Mouse (Mus musculus) hindbrain, postnatal 0 days (tissue): ENCODE results near the gene Gm13283. TPM values are rescaled to one million over a fixed set of nuclear protein-coding genes. Genes with fewer than 3 reads are reported as not detected.
"Not testable (repeated sequence)": the region's sequence is repeated elsewhere in the genome, so short reads cannot be mapped to it uniquely, and the experiment has no call there.

Experiments
- ATAC-seq: fragments of 200-750 bp; cut with Nextera tagmentation; 2 replicates; pipeline ENCODE4 v1.8.0; 2017; ENCODE audit warnings: mild to moderate bottlenecking, moderate TSS enrichment, moderate library complexity
- DNase-seq: peaks from one replicate; pipeline ENCODE4 v3.0.0-alpha.2; 2015; ENCODE audit warnings: low spot score
- H3K27ac ChIP-seq: fragments of 300-500 bp; sonication (generic); 2 replicates; pipeline ENCODE4 v1.5.1; 2014; ENCODE audit warnings: mild to moderate bottlenecking
- H3K27me3 ChIP-seq: fragments of 300-500 bp; sonication (generic); 2 replicates; pipeline ENCODE4 v1.6.1; 2014; ENCODE audit warnings: low read length, mixed read lengths; ENCODE audit not compliant: insufficient read depth
- H3K36me3 ChIP-seq: fragments of 300-500 bp; sonication (generic); 2 replicates; pipeline ENCODE4 v1.6.1; 2014; ENCODE audit warnings: low read length, mixed read lengths; ENCODE audit not compliant: insufficient read depth
- H3K4me1 ChIP-seq: fragments of 300-500 bp; sonication (generic); 2 replicates; pipeline ENCODE4 v1.6.1; 2014; ENCODE audit warnings: antibody characterized with exemption, low read length, mixed read lengths; ENCODE audit not compliant: insufficient read depth
- H3K4me2 ChIP-seq: fragments of 300-500 bp; sonication (generic); 2 replicates; pipeline ENCODE4 v1.6.1; 2014; ENCODE audit warnings: low read depth, mild to moderate bottlenecking, low read length, moderate library complexity, mixed read lengths
- H3K4me3 ChIP-seq: fragments of 300-500 bp; sonication (generic); 2 replicates; pipeline ENCODE4 v1.5.1; 2014; ENCODE audit warnings: low read length
- H3K9ac ChIP-seq: fragments of 300-500 bp; sonication (generic); replicated peaks from 2 replicates; pipeline ENCODE4 v1.6.1; 2014; ENCODE audit warnings: mild to moderate bottlenecking, low read length, moderate library complexity, mixed read lengths
- H3K9me3 ChIP-seq: fragments of 300-500 bp; sonication (generic); 2 replicates; pipeline ENCODE4 v1.6.1; 2016; ENCODE audit warnings: low read length, mixed read lengths
- CTCF ChIP-seq: IDR thresholded peaks from 2 replicates; pipeline ENCODE4 v1.5.1; 2016; ENCODE audit warnings: antibody characterized with exemption, control low read depth, low read depth
- WGBS: fragments of 180-500 bp; shearing (Covaris S2); extraction: QIAGEN DNeasy Blood & Tissue Kit; methylation state at CpG from one replicate; pipeline ENCODE4 v1.1.7; 2014; 5-methylcytosine and 5-hydroxymethylcytosine counted together
- polyA plus RNA-seq: library from polyadenylated mRNA; unstranded; fragments of >200 nt; fragmentation: Nextera tagmentation; extraction: Ambion mirVana; gene quantifications from 2 replicates; pipeline ENCODE4 v1.2.1, GENCODE M21; 2015
- total RNA-seq: library from RNA; depleted of rRNA; stranded (reverse); fragments of >200 nt; gene quantifications from 2 replicates; pipeline ENCODE4 v1.2.3, GENCODE M21; 2014

Gm13283 gene
- total and polyA plus RNA-seq, 2 experiments from 2014 or later = not detected

GRCm38 (mm10) chr4:88763384-88764018 is 3.6 kb downstream of the Gm13283 start:
- not testable (repeated sequence) for H3K9ac ChIP-seq, H3K27me3 ChIP-seq, H3K36me3 ChIP-seq, H3K9me3 ChIP-seq, ATAC-seq, H3K27ac ChIP-seq, H3K4me1 ChIP-seq
- WGBS = 4% methylated on average over 21 of the region's 42 CpGs
- peak; percentile 68 for TF ChIP-seq CTCF
- H3K4me3 ChIP-seq = peak overlapping the region; percentile 25
- peak overlapping the region; percentile 48; the same call in 1 of the 2 replicates for H3K4me2 ChIP-seq
- DNase-seq = peak; percentile 70

DNA sequence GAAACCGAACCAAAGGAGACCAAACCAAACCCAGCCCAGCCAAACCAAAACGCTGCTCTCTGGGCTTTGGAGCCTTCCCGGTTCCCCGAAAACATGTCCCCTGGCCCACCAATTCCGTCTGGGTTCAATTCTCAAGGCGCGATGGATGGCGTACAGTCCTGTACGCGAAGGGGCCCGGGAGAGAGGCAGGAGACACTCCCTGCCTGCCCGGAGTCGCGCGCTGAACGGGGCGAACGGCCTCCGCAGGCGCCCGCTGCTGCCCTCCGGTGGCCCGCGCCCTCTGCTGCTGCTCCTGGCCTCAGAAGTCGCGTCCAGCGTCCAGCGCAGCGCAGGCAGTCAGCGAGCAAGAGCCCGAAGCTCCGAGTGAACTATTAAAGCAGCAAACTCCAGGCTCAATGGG is 13.6 kb downstream of the Gm13283 start, which contains the start of gene Gm13290:
Gm13290 (plus strand) TSS at position 301 of the 400 bp plus-strand sequence.
- not testable (repeated sequence) for H3K27ac ChIP-seq, H3K4me3 ChIP-seq, H3K36me3 ChIP-seq, ATAC-seq, H3K4me2 ChIP-seq, H3K9me3 ChIP-seq, H3K9ac ChIP-seq, H3K4me1 ChIP-seq, H3K27me3 ChIP-seq, DNase-seq
- WGBS = no CpG with 5 or more reads among the region's 32 CpGs

- not testable (repeated sequence) for H3K9ac ChIP-seq, H3K27me3 ChIP-seq, ATAC-seq, H3K27ac ChIP-seq, H3K4me2 ChIP-seq, H3K9me3 ChIP-seq, H3K36me3 ChIP-seq, H3K4me1 ChIP-seq, DNase-seq, H3K4me3 ChIP-seq
- no CpG with 5 or more reads among the region's 29 CpGs for WGBS
Measured at GRCm38 (mm10) chr4:88776622-88777021, 16.7 kb downstream of the Gm13283 start, which contains the start of gene Gm13289. Gm13289 (plus strand) TSS chr4:88776922.

DNA sequence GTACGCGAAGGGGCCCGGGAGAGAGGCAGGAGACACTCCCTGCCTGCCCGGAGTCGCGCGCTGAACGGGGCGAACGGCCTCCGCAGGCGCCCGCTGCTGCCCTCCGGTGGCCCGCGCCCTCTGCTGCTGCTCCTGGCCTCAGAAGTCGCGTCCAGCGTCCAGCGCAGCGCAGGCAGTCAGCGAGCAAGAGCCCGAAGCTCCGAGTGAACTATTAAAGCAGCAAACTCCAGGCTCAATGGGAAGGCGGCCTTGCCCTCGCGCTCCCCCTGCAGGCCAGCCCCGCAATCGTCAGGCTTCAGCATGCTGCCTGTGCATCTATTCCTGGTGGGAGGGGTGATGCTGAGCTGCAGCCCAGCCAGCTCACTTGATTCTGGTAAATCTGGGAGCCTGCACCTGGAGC is 19.6 kb downstream of the Gm13283 start, which contains the start of gene Gm13272:
Gm13272 (plus strand) TSS at position 301 of the 400 bp plus-strand sequence.
- H3K9me3 ChIP-seq, H3K4me2 ChIP-seq, H3K36me3 ChIP-seq, H3K4me3 ChIP-seq, H3K4me1 ChIP-seq, DNase-seq, ATAC-seq, H3K9ac ChIP-seq, H3K27ac ChIP-seq, H3K27me3 ChIP-seq: not testable (repeated sequence)
- no CpG with 5 or more reads among the region's 29 CpGs for WGBS

GRCm38 (mm10) chr4:88780320-88780719 is 20.4 kb downstream of the Gm13283 start:
- not testable (repeated sequence) for H3K4me1 ChIP-seq, DNase-seq, H3K4me2 ChIP-seq, ATAC-seq, H3K9ac ChIP-seq, H3K36me3 ChIP-seq, H3K27me3 ChIP-seq, H3K4me3 ChIP-seq, H3K27ac ChIP-seq, H3K9me3 ChIP-seq
- 48% methylated on average over 15 of the region's 18 CpGs for whole genome bisulfite sequencing

- not testable (repeated sequence) for H3K27me3 ChIP-seq, H3K4me3 ChIP-seq, DNase-seq, H3K4me1 ChIP-seq, H3K9me3 ChIP-seq, H3K9ac ChIP-seq, H3K36me3 ChIP-seq, H3K27ac ChIP-seq, ATAC-seq
- 14% methylated on average over 4 of the region's 7 CpGs for WGBS
- H3K4me2 ChIP-seq = peak within 1 kb of the TSS; percentile 23; the same call in 1 of the 2 replicates
Measured at GRCm38 (mm10) chr4:88781831-88782230, 21.9 kb downstream of the Gm13283 start, which contains the start of gene Ifnz. Ifnz (plus strand) TSS chr4:88782131.

DNA sequence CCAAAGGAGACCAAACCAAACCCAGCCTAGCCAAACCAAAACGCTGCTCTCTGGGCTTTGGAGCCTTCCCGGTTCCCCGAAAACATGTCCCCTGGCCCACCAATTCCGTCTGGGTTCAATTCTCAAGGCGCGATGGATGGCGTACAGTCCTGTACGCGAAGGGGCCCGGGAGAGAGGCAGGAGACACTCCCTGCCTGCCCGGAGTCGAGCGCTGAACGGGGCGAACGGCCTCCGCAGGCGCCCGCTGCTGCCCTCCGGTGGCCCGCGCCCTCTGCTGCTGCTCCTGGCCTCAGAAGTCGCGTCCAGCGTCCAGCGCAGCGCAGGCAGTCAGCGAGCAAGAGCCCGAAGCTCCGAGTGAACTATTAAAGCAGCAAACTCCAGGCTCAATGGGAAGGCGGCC is 22.4 kb downstream of the Gm13283 start:
- DNase-seq, H3K27me3 ChIP-seq, H3K4me3 ChIP-seq, H3K4me1 ChIP-seq, H3K27ac ChIP-seq, H3K9me3 ChIP-seq, H3K36me3 ChIP-seq, H3K9ac ChIP-seq, ATAC-seq: not testable (repeated sequence)
- peak overlapping the region; percentile 23; the same call in 1 of the 2 replicates for H3K4me2 ChIP-seq
- 2% methylated on average over 11 of the region's 31 CpGs for WGBS

GRCm38 (mm10) chr4:88785409-88785808 is 25.5 kb downstream of the Gm13283 start, which contains the start of gene Gm13276:
Gm13276 (plus strand) TSS chr4:88785709.
- H3K4me3 ChIP-seq, H3K9ac ChIP-seq, H3K36me3 ChIP-seq, H3K4me1 ChIP-seq, H3K27me3 ChIP-seq, DNase-seq, H3K27ac ChIP-seq, H3K4me2 ChIP-seq, ATAC-seq, H3K9me3 ChIP-seq: not testable (repeated sequence)
- no CpG with 5 or more reads among the region's 27 CpGs for WGBS
